Mouse (Mus musculus) ovary, adult 18-20 months (tissue): ENCODE measurements around the gene Tescl.
A peak's percentile ranks its signal among the peaks of the same experiment; 100 is the strongest.

Source experiments
- DNase-seq: peaks from one replicate; pipeline ENCODE4 v3.0.0; 2022; ENCODE audit warnings: low spot score, mixed read lengths

The Tescl gene

DNA sequence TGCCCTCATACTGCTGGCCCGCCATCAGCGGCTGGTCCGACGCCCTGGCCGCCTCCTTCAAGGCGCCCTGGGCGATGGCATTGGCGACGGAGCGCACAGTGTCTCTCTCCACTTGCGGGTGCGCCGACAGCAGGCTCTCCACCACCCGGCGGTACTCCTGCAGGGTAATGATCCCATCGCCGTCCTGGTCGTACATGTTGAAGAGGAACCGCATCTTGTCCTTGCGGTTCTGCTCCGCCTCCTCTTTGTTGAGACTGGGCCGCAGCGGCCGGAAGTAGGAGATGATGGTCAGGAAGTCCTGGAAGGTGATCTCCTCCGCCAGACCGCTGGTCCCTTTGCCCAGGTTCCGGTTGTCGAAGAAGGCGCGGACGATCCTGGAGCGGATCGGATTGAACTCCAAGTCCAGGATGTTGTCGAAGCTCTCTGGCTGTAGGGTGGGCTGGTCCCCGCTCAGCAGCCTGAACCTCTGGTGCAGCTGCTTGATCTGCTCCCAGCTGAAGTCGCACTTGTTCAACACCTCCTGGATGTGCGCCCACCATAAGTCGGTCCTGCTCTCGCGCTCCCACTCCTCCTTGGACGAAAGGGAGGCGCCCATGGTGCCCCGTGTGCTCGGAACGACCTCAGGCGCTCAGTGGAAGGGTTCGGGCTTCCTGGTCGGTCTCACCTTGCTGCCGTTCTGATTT, at the start of gene Tescl:
Gene Tescl (minus strand): TSS at position 633 of the 683 bp plus-strand sequence.
- no peak for DNase-seq

DNA sequence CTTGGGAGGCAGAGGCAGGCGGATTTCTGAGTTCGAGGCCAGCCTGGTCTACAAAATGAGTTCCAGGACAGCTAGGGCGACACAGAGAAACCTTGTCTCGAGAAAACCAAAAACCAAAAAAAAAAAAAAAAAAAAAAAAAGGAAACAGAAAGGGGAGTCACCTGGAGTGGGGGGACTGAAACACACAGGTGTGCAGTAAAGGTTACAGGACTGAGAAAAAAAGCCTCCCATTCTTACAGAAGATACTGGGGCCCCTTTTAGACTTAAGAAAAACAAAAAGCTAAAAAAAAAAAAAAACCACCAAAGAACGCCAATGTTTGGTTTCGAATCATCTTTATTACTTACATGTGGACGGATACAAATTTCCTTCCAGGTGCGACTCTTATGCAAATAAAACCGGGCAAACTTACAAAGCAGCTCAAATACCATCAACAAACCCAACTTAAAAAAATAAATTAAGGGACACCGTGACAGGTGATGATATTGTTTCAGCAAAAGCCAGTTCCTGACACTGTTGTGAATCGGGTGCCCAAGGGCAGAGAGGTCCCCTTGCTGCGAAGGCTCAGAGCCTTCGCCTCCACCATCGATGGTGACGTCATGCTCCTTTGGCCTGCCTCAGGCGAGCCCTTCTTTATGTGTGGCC, 49.1 kb upstream of the Tescl start:
- DNase-seq: no peak

DNA sequence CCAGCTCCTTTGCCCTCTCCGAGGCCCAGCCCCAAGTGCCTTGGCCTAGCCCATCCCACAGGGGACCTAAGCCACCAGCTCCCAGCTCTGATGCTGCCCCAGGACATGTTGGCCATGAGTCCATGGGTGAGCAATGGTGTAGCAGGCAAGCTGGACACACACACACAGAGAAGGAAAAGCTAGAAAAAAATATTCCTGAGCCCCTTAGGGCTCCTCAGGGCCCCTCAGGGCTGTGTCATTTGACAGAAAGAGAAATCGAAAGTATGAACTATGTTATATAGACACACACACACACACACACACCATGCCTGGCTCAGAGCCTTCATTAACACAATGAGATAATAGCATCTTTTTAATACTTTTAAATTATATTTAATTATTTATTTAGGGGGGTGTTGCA, 46.6 kb upstream of the Tescl start:
- DNase-seq: no peak

DNA sequence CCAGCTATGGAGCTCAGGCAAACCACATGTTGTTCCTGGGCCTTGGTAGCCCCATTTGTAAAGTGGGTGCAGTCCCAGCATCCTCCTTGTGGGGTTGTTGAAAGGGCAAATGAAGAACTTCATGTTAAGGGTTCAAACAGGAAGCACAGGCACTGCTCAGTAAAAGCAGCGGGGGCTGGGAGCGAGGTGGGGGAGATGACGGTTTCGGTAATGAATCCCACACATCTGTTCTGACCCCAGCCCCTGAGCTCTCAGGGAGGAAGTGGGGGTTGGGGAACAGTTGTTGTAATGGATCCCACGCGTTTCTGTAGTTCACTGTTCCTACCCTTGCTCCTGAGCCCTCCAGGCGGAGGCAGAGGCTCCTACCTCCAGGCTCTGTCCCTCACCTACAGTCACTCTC, 46.2 kb upstream of the Tescl start:
- no peak for DNase-seq

DNA sequence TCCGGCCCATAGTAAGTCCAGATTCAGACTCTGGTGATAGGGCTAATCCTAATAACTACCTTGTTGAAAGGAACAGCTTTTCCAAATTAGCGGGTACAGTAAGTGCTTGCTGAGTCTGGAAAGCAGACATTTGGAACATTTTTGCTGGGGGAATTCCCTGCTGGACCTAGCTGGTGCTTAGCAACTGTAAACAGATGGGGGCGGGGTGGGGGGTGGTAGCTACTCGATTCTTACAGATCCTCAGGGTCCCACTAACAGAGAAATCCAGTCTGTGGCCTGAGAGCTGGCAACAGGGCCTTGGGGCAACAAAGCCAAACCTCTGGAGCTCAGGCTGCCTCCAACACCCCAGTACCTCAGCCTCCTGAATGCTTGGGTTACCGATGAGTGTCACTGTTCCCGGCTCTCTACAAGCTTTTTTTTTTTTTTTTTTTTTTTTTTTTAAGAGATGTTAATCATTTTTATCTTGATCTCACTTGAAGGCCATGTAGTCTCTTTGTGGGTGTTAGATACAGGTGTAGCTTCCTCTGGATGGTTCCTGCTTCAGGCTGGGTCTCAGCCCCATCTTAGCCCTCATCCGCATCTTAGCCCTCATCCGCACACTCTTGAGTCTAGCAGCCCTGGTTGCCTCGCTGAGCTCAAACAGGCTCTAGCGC, 44.4 kb upstream of the Tescl start:
- no peak for DNase-seq

DNA sequence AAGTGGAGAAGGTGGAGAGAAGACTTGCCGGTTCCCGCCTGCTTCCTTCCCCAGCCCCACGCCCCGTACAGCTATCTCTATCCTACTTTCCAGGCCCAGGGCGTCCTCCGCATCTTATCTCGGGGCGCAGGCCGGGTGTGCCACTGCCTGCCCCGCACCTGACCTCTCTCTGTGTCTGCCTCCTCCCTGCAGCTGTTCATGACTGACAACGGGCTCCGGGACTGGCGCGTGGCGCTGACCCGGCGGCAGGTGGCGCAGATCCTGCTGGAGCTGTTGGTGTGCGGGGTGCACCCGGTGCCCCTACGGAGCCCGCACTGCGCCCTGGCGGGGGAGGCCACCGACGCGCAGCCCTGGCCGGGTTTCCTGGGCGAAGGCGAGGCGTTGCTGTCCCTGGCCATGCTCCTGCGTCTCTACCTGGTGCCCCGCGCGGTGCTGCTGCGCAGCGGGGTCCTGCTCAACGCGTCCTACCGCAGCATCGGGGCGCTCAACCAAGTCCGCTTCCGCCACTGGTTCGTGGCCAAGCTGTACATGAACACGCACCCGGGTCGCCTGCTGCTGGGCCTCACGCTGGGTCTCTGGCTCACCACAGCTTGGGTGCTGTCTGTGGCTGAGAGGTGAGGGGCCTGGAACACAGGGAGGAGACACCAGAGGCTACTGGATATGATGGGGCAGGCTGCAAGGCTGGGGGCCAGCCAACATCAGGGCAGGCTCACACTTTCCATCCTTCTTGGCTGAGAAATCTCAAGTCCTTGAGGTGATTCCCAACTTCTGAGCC, 43.5 kb upstream of the Tescl start:
- DNase-seq: no peak

DNA sequence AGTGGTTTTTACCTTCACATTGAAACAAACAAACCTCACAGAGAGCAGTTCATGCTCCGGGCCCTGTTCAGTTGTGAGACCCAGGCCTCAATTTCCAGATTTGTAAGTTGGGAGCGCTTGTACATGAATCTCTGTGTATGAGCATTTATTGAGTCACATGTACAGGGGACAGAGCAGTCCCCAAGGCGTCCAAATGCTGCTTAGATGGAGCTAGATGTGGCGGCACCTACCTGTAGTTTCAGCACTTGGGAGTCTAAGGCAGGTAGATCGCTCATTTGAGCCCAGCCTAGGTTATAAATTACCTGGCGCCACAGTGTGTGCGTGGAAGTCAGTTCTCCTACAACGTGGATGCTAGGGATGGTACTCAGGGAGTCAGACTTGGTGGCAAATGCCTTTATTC, 42.7 kb upstream of the Tescl start:
- no peak for DNase-seq

DNA sequence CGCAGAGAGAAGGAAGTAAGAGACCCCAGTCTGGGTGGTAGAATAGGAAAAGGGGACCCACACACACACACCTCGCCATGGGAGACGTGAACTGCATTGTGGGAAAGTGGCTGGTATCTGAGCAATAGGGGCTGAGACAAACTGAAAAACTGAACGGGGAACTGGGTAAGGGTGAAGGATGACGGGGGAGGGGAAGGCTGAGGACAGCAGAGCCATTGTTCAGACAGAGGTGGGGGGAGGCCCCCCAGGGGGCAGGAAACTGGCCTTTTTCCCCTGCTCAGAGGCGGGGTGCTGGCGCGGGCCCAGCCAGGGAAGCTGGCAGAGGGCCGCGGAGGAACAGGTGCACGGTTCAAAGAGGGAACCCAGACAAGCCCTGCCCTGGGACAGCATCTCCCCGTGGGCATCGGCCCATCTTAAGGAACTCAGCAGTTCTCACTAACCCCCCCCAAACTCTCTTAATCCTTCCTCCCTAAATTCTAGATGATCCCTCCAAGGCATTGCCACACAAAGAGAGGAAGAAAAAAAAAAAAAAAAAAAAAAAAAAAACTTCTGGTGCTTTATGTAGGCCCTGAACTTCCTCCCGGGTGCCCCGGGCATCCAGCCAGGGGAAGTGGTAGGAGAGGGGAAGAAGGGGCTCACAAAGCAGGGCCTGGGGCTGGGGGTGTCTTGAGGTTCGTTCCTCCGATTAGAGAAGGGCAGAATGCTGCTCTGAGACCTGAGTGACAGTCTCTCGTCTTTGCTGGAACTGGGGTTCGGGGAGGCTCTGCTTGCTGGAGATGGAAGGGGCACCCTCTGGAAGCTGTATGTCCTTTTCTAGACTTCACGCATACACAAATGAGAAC, 40.0 kb upstream of the Tescl start:
- peak; percentile 47 for DNase-seq

DNA sequence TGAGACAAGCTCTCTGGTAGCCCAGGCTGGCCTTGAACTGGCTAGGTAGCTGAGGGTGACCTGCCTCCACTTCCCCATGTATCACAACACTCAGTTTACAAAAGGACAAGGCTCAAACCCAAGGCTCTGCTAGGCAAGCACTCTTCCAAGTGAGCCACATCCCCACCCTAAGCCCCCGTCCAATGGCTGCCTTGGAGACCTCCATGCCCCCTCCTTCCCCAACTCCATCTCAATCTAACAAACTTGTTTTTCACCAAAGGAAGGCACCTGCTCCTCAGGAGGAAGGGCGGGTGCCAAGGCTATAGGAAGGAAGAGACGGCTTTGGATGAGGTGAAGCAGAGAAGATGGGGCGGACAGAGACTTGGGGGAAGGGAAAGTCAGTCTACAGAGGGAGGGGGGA, 39.0 kb upstream of the Tescl start:
- no peak for DNase-seq

DNA sequence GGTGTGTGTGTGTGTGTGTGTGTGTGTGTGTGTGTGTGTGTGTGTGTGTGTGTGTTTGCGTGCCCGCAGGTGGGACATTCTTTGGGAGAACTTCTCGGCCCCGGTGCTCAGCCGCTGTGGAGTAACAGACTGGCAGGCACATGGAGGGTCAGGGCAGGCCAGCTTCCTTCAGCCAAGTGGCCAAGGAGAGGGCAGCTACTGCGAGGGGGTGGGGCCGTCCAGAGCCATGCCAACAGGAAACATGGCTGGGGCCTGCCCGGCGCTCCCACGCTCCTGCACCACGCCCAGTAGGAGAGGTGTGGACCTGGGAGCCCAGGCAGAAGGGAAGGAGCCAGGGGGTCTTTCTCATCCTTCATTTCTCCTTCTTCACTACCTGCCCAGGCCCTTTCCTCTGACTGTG, 38.6 kb upstream of the Tescl start:
- peak; percentile 38 for DNase-seq

DNA sequence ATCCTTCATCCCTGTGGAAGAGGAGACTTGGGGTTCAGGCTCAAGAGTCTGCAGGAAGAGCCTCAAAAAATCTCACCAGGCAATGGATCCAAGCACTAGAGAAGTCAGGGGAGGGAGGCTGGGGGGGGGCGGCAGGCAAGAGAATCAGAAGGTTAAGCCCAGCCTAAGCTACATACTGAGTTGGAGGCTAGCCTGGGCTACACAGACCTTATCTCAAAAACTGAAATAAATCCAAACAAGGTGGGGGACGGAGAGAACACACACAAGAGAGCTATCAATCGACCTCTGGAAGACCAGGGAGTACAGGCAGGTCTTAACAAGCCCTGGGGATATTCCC, 38.0 kb upstream of the Tescl start:
- DNase-seq: no peak

DNA sequence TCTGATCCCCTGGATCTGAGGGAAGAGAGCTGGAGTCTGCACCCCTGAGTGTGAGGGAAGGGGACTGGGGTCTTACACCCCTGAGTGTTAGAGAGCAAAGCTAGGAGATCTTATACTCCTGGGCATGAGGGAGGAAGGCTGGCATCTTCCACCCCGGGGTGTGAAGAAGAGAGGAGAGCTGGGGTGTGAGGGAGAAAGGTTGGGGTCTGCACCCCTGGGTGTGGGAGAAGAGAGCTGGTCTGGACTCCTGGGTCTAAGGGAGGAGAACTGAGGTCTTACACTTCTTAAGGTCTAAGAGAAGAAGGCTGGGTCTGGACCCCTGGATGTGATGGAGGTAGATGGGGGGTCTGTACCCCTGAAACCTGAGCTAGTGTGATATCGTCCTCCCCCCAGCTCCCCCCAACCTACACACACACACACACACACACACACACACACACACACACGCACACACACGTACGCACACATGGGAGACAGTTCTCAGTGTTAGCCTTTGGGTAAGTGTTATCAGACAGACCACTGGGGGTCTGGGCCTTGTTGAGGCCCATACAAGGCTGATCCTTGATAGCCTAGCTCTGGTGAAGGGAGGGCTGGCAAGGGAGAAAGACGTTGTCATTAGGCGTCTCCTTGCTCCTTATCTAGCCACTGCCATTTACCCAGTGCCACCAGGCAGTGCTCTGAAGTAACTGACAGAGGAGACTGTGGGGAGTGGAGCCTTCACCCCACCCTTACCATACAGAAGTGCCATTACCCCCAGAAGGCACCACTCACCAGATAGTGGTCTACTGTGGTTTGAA, 37.5 kb upstream of the Tescl start:
- DNase-seq: no peak

DNA sequence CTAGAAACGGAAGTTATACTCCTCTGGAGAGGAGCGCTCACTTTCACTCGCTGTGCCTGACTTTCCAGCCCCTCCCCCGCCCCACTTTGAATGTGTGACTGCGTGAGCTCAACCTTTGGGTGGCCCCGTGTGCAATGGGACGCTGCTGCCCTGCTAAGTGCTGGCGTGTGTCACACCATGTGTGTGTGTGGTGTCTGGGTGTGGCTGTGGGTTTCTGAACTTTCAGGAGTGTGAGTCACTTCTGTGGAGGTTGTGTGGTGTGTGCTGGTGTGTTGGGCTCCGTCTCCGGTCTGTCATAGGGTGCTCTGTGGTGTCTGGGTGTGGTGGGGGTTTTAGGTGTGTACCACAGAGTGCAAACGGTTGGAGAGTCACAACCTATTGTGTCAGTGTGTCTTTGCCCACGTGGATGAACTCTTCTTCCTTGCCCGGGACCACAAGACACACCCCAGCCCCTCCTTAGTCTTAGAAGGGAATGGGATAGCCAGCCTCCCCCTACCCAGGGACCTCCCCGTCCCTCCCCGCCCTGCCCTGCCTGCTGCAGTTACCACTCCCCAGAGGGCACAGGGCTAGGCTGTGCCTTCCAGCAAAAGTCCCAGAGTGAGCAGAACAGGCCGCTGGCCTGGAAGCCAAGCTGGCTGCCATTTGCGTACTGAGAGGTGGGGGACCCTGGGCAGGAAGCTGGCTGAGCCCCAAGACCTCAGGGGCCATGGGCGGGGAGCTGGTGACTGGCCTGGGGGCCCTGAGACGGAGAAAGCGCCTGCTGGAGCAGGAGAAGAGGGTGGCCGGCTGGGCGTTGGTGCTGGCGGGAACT, 36.2 kb upstream of the Tescl start, which contains the start of gene Kcnn4:
Gene Kcnn4 (plus strand): TSS at position 533 of the 811 bp plus-strand sequence.
- DNase-seq: no peak

DNA sequence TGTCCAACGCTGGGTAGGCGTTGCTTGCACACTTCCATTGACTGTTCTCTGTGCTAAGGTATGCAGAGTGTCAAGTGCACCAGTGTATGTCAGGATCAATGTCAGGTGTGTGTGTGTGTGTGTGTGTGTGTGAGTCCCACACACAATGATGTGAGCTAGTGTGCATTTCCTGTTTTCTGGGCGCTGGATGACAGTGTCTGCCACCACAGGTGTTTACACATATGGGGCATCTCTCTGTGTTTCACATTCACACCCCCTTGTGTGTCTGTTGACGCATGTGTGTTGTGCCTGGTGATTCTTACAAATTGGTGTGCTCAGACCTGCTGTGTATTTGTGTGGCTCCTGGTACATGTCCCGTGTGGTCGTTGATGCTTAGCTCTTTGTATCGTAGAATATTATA, 35.2 kb upstream of the Tescl start:
- no peak for DNase-seq

DNA sequence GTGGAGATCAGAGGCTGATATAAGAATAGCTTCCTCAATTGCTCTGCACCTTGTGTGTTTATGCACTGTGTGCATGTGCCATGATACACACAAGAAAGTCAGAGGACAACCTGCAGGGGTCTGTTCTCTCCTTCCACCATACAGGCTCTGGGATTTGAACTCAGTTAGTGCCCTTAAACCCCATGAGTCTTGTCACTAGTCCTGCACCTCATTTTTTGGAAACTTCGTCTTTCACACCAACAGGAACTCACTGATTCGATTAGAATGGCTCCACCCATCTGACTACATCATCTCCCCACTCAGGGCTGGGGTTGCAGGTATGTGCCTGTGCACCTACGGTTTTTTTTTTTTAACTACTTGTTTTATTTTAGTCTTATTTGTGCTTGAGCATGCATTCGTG, 34.5 kb upstream of the Tescl start:
- DNase-seq: no peak

DNA sequence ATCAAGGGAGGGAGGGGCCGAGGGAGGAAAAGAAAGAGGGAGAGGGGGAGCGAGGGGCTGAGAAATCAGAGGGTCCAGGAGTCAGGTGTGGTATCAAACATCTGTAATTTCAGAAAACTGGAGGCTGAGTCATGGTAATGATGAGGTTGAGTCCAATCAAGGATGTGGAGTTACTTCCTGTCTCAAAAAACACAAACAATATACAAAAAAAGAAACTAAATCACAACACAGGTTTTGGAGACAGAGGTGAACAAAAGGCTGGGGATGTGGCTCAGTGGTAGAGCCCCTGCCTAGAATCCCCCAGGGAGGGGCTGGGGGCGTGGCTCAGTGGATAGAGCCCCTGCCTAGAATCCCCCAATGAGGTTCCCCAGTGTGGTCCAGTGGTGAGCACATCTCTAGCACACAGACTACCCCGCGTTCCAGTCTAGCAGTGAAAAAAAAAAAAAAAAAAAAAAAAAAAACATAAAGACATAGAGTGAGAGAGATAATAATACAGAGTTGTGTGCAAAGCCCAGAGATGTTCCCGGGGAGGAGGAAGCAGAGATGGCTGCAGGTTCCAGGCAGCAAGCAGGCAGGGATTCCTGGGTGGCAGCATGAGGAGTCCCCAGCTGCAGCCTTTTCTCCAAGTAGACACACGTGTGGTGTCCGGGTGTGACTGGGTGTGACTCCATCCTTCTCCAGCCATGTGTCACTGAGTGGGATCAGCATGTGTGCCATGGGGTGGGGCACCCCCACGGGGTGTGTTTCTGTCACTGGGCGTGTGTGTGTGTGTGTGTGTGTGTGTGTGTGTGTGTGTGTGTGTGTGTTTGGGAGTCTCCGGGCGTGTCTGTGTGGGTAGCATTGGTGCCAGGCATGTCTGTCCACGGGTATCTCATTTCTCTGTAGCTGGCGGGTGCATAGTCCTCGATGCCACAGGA, 33.2 kb upstream of the Tescl start:
- no peak for DNase-seq

DNA sequence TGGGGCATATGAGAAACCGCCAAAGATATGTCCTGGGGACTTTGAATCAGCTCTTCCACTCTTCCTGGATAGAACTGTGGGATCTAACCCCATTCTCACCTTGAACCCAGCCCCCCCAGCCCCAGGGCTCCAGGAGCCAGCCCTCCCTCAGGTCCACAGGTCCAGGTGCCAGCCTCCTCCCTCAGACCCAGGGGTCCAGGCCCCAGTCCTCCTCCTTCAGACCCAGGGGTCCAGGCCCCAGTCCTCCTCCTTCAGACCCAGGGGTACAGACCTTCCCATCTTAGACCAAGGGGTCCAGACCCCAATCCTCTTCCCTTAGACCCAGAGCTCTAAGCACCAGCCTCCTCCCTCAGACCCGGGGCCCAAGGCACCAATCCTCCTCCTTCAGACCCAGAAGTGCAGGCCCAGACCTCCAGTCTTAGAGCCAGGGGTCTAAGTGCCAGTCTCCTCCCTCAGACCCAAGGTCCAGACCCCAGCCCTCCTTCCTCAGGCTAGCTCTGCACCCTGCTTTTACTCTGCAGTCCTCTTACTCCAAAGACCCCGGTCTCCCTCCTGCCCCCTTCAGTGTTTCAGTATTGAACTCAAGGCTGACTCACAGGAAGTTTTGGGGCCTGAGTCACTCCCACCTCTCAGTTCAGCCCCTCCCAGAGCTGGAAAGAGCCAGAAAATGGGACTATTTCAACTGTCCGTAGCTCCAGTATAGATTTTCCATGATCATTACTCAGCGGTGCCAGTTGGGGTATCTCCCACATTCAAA, 31.7 kb upstream of the Tescl start:
- DNase-seq: no peak

DNA sequence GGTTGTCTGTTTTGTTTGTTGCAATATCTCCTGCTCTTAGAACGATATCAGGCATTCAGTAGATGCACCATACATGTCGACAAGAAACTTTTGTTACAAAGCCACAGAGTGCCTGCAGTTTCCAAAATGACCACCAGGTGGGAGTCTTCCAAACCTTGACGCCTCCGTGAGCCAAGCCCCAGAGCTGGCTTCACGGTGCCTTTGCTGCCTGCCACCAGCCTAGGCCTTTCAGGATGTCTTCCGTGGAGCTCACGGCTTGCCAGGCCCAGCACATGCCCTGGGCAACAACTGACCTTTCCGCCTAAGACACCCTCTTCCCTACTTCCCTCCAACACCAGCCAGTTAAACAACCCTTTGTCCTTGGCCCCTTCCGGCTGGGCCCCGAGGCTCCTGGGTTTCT, 31.1 kb upstream of the Tescl start:
- peak; percentile 31 for DNase-seq
